Comparison of ENCODE assay signal across 8 mouse cellular contexts in genomic region chr9:43104873-43105663, GRCm38 (mm10). TPM values are rescaled to one million over a fixed set of nuclear protein-coding genes. Genes with fewer than 3 reads are reported as not detected.
DNase-seq lines count a peak whose midpoint lies in the region; ATAC-seq and TF ChIP-seq lines count a peak whose summit lies in the region.

No protein-coding gene starts in this region.

- ATAC-seq in G1E (ENCODE audit: extremely low read depth, insufficient number of reproducible peaks, low FRiP score, poor library complexity, severe bottlenecking): no peak
- no peak; the same call in 1 of the 2 replicates for ATAC-seq in liver, postnatal 0 days

- peak overlapping the region; percentile 88 for H3K4me3 ChIP-seq in G1E (ENCODE audit: low read depth, low read length)
- H3K4me3 ChIP-seq in liver, postnatal 0 days (ENCODE audit: low read depth, low read length): peak overlapping the region; percentile 87

- H3K9me3 ChIP-seq in G1E (replicated peaks): no peaks in the 10 kb centered on the region
- H3K9me3 ChIP-seq in liver, postnatal 0 days (ENCODE audit: low read length): no peaks in the 10 kb centered on the region

- no peaks in the 10 kb centered on the region for H3K27me3 ChIP-seq in G1E (ENCODE audit: insufficient read depth, low read length)
- 0 out of 2 replicates have a peak, but pooled peaks cover under 1% of the 10 kb centered on the region for H3K27me3 ChIP-seq in liver, postnatal 0 days (ENCODE audit: insufficient read depth, low read length)

- TF ChIP-seq EP300 in liver, postnatal 0 days (IDR thresholded peaks at IDR 0.05; ENCODE audit: low read depth): no peak

- peak overlapping the region; percentile 92 for H3K9ac ChIP-seq in liver, postnatal 0 days (replicated peaks)

- peaks cover 50% of the 10 kb centered on the region for H3K4me1 ChIP-seq in G1E (ENCODE audit: insufficient read depth, low read depth, low read length)
- peaks cover 17% of the 10 kb centered on the region for H3K4me1 ChIP-seq in liver, postnatal 0 days (ENCODE audit: insufficient read depth)

- peak overlapping the region; percentile 85 for H3K4me2 ChIP-seq in liver, postnatal 0 days (ENCODE audit: low read depth, low read length)

- 1% methylated on average over 36 of the region's 40 CpGs for WGBS in liver, postnatal 0 days (ENCODE audit: insufficient replicate concordance)

- no peak for TF ChIP-seq CTCF in G1E (IDR thresholded peaks at IDR 0.05; ENCODE audit: low read depth, low read length)
- TF ChIP-seq CTCF in liver, postnatal 0 days (IDR thresholded peaks at IDR 0.05; ENCODE audit: low read depth): no peak

- peak; percentile 74 for DNase-seq in kidney, adult 11 months
- DNase-seq in kidney, postnatal 10 days: no peak
- peak; percentile 20 for DNase-seq in G1E (ENCODE audit: low spot score)
- DNase-seq in cerebellum, postnatal 10 days: peak; percentile 74 to 79
- peak; percentile 54 to 80 for DNase-seq in heart, adult 18-20 months
- peak; percentile 78 for DNase-seq in kidney, adult 18-20 months
- DNase-seq in liver, postnatal 0 days: peak; percentile 63
- peak; percentile 61 to 72 for DNase-seq in spleen, postnatal 10 days (ENCODE audit: low spot score in 2 of 2)

- peaks cover 4% of the 10 kb centered on the region for H3K36me3 ChIP-seq in G1E (replicated peaks)
- H3K36me3 ChIP-seq in liver, postnatal 0 days (replicated peaks; ENCODE audit: insufficient read depth, low read length): no peaks in the 10 kb centered on the region

- H3K27ac ChIP-seq in liver, postnatal 0 days (ENCODE audit: low read depth): peak overlapping the region; percentile 98

RNA-seq across cellular contexts. Expression of gene Arhgef12, which starts 2.0 kb away (rescaled TPM):
- 58.7 and 76.3 TPM in 2 replicates for total RNA-seq in G1E (2014; fragmentation: Nextera tagmentation)
- total RNA-seq in G1E (2017): 47.8 and 53.3 TPM in 2 replicates
- 4.2 and 5.9 TPM in 2 replicates for polyA plus RNA-seq in G1E (2012)
- 100 to 1,000 TPM; 119 to 128 TPM for total RNA-seq in heart, adult 18-20 months (2021)
- 4.3 and 4.8 TPM in 2 replicates for polyA plus RNA-seq in liver, postnatal 0 days (2015; fragmentation: Nextera tagmentation; extraction: Ambion mirVana)

RNA-seq across cellular contexts. Expression of gene Tmem136, which starts 11.3 kb away (rescaled TPM):
- total RNA-seq in G1E (2014; fragmentation: Nextera tagmentation) (11.4 and 12.5 TPM in 2 replicates), G1E (2017) (1.1 and 2.0 TPM in 2 replicates)
- polyA plus RNA-seq in G1E (2012): 0.39 and 0.48 TPM in 2 replicates
- 1 to 10 TPM; 5.0 to 6.2 TPM for total RNA-seq in heart, adult 18-20 months (2021)
- 0.44 and 0.92 TPM in 2 replicates for polyA plus RNA-seq in liver, postnatal 0 days (2015; fragmentation: Nextera tagmentation; extraction: Ambion mirVana)
